Mouse (Mus musculus) heart, embryonic 10.5 days (tissue): ENCODE results near the gene Tcea2. TPM values are rescaled to one million over a fixed set of nuclear protein-coding genes. Genes with fewer than 3 reads are reported as not detected.

Experiments
- DNase-seq: peaks from one replicate; pipeline ENCODE4 v3.0.0-alpha.2; 2017; ENCODE audit warnings: low spot score
- H3K27ac ChIP-seq: fragments of 300-500 bp; sonication (generic); 2 replicates; pipeline ENCODE4 v1.5.1; 2016; ENCODE audit warnings: mild to moderate bottlenecking
- H3K27me3 ChIP-seq: fragments of 300-500 bp; sonication (generic); 2 replicates; pipeline ENCODE4 v1.6.1; 2016; ENCODE audit warnings: mild to moderate bottlenecking; ENCODE audit not compliant: poor library complexity, insufficient read depth, severe bottlenecking
- H3K36me3 ChIP-seq: fragments of 300-500 bp; sonication (generic); 2 replicates; pipeline ENCODE4 v1.6.1; 2016; ENCODE audit warnings: mild to moderate bottlenecking, moderate library complexity
- H3K4me1 ChIP-seq: fragments of 300-500 bp; sonication (generic); 2 replicates; pipeline ENCODE4 v1.6.1; 2016; ENCODE audit warnings: mild to moderate bottlenecking
- H3K4me3 ChIP-seq: fragments of 300-500 bp; sonication (generic); 2 replicates; pipeline ENCODE4 v1.5.1; 2016; ENCODE audit warnings: mild to moderate bottlenecking, moderate library complexity
- H3K9me3 ChIP-seq: fragments of 300-500 bp; sonication (generic); 2 replicates; pipeline ENCODE4 v1.6.1; 2016; ENCODE audit warnings: mild to moderate bottlenecking, moderate library complexity
- WGBS: fragments of 180-500 bp; shearing (Covaris S2); methylation state at CpG from one replicate; pipeline ENCODE4 v1.1.7; 2016; 5-methylcytosine and 5-hydroxymethylcytosine counted together
- polyA plus RNA-seq: library from polyadenylated mRNA; unstranded; fragments of >200 nt; fragmentation: Nextera tagmentation; extraction: Ambion mirVana; gene quantifications from 2 replicates; pipeline ENCODE4 v1.2.1, GENCODE M21; 2016

Tcea2 gene
- polyA plus RNA-seq, 1 experiment from 2014 or later = 12.2 TPM

- H3K4me1 ChIP-seq = peaks cover 42% of the 10 kb centered on the region
- no peak overlapping the region for H3K4me3 ChIP-seq
- H3K27ac ChIP-seq = 0 out of 2 replicates have a peak overlapping the region, but pooled peaks have one; percentile 19
- no peak for DNase-seq
- peaks cover 31% of the 10 kb centered on the region for H3K27me3 ChIP-seq
- H3K9me3 ChIP-seq = no peaks in the 10 kb centered on the region
- H3K36me3 ChIP-seq = no peaks in the 10 kb centered on the region
- 49% methylated on average over 5 of the region's 5 CpGs for WGBS
Measured at GRCm38 (mm10) chr2:181677096-181677754, 2.9 kb upstream of the Tcea2 start.

- Histone ChIP-seq H3K27ac (no peak overlapping the region), H3K9me3 (no peaks in the 10 kb centered on the region), H3K4me1 (peaks cover 42% of the 10 kb centered on the region), H3K36me3 (no peaks in the 10 kb centered on the region), H3K4me3 (no peak overlapping the region), H3K27me3 (peaks cover 26% of the 10 kb centered on the region)
- WGBS = 46% methylated on average over 3 of the region's 3 CpGs
- no peak for DNase-seq
Measured at GRCm38 (mm10) chr2:181677755-181678098, 2.4 kb upstream of the Tcea2 start.

- Histone ChIP-seq H3K27me3 (peaks cover 23% of the 10 kb centered on the region), H3K4me1 (peaks cover 34% of the 10 kb centered on the region), H3K36me3 (no peaks in the 10 kb centered on the region), H3K27ac (no peak overlapping the region), H3K9me3 (no peaks in the 10 kb centered on the region), H3K4me3 (no peak overlapping the region)
- peak; percentile 94 for DNase-seq
- WGBS = 50% methylated on average over 1 of the region's 1 CpGs
Measured at GRCm38 (mm10) chr2:181678780-181679179, 1.3 kb upstream of the Tcea2 start.

- peak overlapping the region; percentile 91 for H3K27ac ChIP-seq
- WGBS = 15% methylated on average over 7 of the region's 7 CpGs
- DNase-seq = peak; percentile 74
- H3K9me3 ChIP-seq = no peaks in the 10 kb centered on the region
- peak overlapping the region; percentile 78 for H3K4me3 ChIP-seq
- H3K4me1 ChIP-seq = peaks cover 23% of the 10 kb centered on the region
- H3K27me3 ChIP-seq = peaks cover 11% of the 10 kb centered on the region; the same call in 1 of the 2 replicates
- no peaks in the 10 kb centered on the region for H3K36me3 ChIP-seq
Measured at GRCm38 (mm10) chr2:181680716-181681117, 607 bp downstream of the Tcea2 start.

GRCm38 (mm10) chr2:181681978-181682377 lies 1.9 kb downstream of the Tcea2 start:
- WGBS = 74% methylated on average over 1 of the region's 1 CpGs
- Histone ChIP-seq H3K4me1 (peaks cover 16% of the 10 kb centered on the region), H3K36me3 (peaks cover 13% of the 10 kb centered on the region), H3K4me3 (no peak overlapping the region), H3K27ac (no peak overlapping the region), H3K9me3 (no peaks in the 10 kb centered on the region), H3K27me3 (peaks cover 9% of the 10 kb centered on the region; the same call in 1 of the 2 replicates)
- DNase-seq = no peak

- DNase-seq = no peak
- Histone ChIP-seq H3K4me3 (no peak overlapping the region), H3K4me1 (peaks cover 13% of the 10 kb centered on the region), H3K9me3 (no peaks in the 10 kb centered on the region), H3K27me3 (0 out of 2 replicates have a peak, but pooled peaks cover 8% of the 10 kb centered on the region), H3K36me3 (peaks cover 27% of the 10 kb centered on the region), H3K27ac (no peak overlapping the region)
- 64% methylated on average over 4 of the region's 4 CpGs for WGBS
Measured at GRCm38 (mm10) chr2:181683381-181683780, 3.3 kb downstream of the Tcea2 start.

- no peak overlapping the region for H3K4me3 ChIP-seq
- H3K27me3 ChIP-seq = 0 out of 2 replicates have a peak, but pooled peaks cover 8% of the 10 kb centered on the region
- peaks cover 14% of the 10 kb centered on the region for H3K4me1 ChIP-seq
- H3K27ac ChIP-seq = no peak overlapping the region
- no peaks in the 10 kb centered on the region for H3K9me3 ChIP-seq
- peaks cover 39% of the 10 kb centered on the region for H3K36me3 ChIP-seq
- 52% methylated on average over 1 of the region's 1 CpGs for WGBS
- DNase-seq = no peak
Measured at GRCm38 (mm10) chr2:181684713-181685112, 4.6 kb downstream of the Tcea2 start.

GRCm38 (mm10) chr2:181685686-181686085 lies 5.6 kb downstream of the Tcea2 start:
- peaks cover 44% of the 10 kb centered on the region for H3K36me3 ChIP-seq
- WGBS = 87% methylated on average over 4 of the region's 4 CpGs

GRCm38 (mm10) chr2:181687586-181687985 lies 7.5 kb downstream of the Tcea2 start:
- Histone ChIP-seq H3K4me3 (no peak overlapping the region), H3K27ac (no peak overlapping the region), H3K9me3 (no peaks in the 10 kb centered on the region), H3K4me1 (peaks cover 21% of the 10 kb centered on the region), H3K36me3 (peaks cover 48% of the 10 kb centered on the region), H3K27me3 (0 out of 2 replicates have a peak, but pooled peaks cover 8% of the 10 kb centered on the region)
- WGBS = 92% methylated on average over 8 of the region's 8 CpGs
- no peak for DNase-seq

More at GRCm38 (mm10) chr2:181685686-181686085, 5.6 kb downstream of the Tcea2 start:
- H3K9me3 ChIP-seq = no peaks in the 10 kb centered on the region
- H3K4me1 ChIP-seq = peaks cover 13% of the 10 kb centered on the region
- 0 out of 2 replicates have a peak, but pooled peaks cover 8% of the 10 kb centered on the region for H3K27me3 ChIP-seq
- peak; percentile 73 for DNase-seq
- H3K27ac ChIP-seq = no peak overlapping the region
- no peak overlapping the region for H3K4me3 ChIP-seq

- peaks cover 35% of the 10 kb centered on the region for H3K4me1 ChIP-seq
- H3K9me3 ChIP-seq = no peaks in the 10 kb centered on the region
- peaks cover 48% of the 10 kb centered on the region for H3K36me3 ChIP-seq
- H3K27me3 ChIP-seq = no peaks in the 10 kb centered on the region
- DNase-seq = peak; percentile 51
- no peak overlapping the region for H3K27ac ChIP-seq
- no peak overlapping the region for H3K4me3 ChIP-seq
- WGBS = 88% methylated on average over 10 of the region's 10 CpGs
Measured at GRCm38 (mm10) chr2:181689466-181690160, 9.5 kb downstream of the Tcea2 start.

GRCm38 (mm10) chr2:181691083-181691482 lies 11.0 kb downstream of the Tcea2 start:
- Histone ChIP-seq H3K4me1 (peaks cover 35% of the 10 kb centered on the region), H3K36me3 (peaks cover 44% of the 10 kb centered on the region), H3K27me3 (peaks cover 13% of the 10 kb centered on the region), H3K27ac (no peak overlapping the region), H3K9me3 (no peaks in the 10 kb centered on the region), H3K4me3 (no peak overlapping the region)
- 89% methylated on average over 6 of the region's 6 CpGs for WGBS
- no peak for DNase-seq

- Histone ChIP-seq H3K27me3 (peaks cover 18% of the 10 kb centered on the region), H3K27ac (no peak overlapping the region), H3K4me3 (no peak overlapping the region), H3K9me3 (no peaks in the 10 kb centered on the region), H3K36me3 (peaks cover 39% of the 10 kb centered on the region), H3K4me1 (peaks cover 35% of the 10 kb centered on the region)
- DNase-seq = peak; percentile 62
- WGBS = 87% methylated on average over 4 of the region's 4 CpGs
Measured at GRCm38 (mm10) chr2:181691571-181691970, 11.5 kb downstream of the Tcea2 start.

GRCm38 (mm10) chr2:181692304-181692703 lies 12.2 kb downstream of the Tcea2 start:
- Histone ChIP-seq H3K4me3 (no peak overlapping the region), H3K4me1 (peaks cover 37% of the 10 kb centered on the region), H3K9me3 (no peaks in the 10 kb centered on the region), H3K27me3 (peaks cover 26% of the 10 kb centered on the region), H3K27ac (no peak overlapping the region), H3K36me3 (peaks cover 32% of the 10 kb centered on the region)
- DNase-seq = peak; percentile 71
- whole genome bisulfite sequencing = 90% methylated on average over 3 of the region's 3 CpGs
